Mouse (Mus musculus): ENCODE results near the gene Sestd1.

DNA sequence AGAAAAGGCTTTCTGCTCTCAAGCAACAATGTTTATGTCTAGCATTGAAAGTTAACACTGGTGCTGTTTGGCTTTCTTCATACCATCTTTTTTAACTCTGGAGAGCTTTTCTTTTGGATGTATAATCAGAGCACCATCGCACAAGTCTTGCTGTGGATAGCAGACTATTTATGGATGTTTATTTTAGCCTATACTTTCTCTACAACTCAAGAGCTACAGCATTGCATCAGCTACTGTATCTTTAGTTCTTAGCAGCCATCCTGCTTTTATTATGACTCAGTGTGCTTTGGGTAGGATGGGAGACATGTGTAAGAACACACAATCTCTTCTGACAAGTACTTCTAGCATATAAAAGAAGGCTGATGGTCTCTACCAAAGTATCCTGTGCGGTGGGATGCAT is 96.7 kb downstream of the Sestd1 start:
- TF ChIP-seq CTCF (IDR thresholded peaks at IDR 0.05; ENCODE audit: insufficient read depth, low read depth, low read length) = no peak
- no peak for TF ChIP-seq POLR2A (IDR thresholded peaks at IDR 0.05; ENCODE audit: insufficient read depth, low read depth, low read length)

All from olfactory bulb, adult 2 months (tissue).